Mouse (Mus musculus): ENCODE measurements at regions not wholly inside any gene's neighbourhood (a gene's known extent, or its start where the extent isn't known, plus 50 kb on each side); places are given as distances from the start of the nearest gene placed in this dataset.

- ATAC-seq (ENCODE audit: low FRiP score, low TSS enrichment), result no peak
- H3K27me3 ChIP-seq (ENCODE audit: insufficient read depth, low read length), result no peaks in the 10 kb centered on the region
- no peak overlapping the region for H3K4me3 ChIP-seq (ENCODE audit: low read length)
- no peak overlapping the region for H3K4me2 ChIP-seq (replicated peaks; ENCODE audit: low read depth, low read length)
- H3K27ac ChIP-seq (ENCODE audit: low read length), result no peak overlapping the region
- peaks cover 14% of the 10 kb centered on the region for H3K4me1 ChIP-seq (ENCODE audit: insufficient read depth, low read length)
- H3K36me3 ChIP-seq (ENCODE audit: insufficient read depth, low read length), result no peaks in the 10 kb centered on the region
- 69% methylated on average over 7 of the region's 7 CpGs for WGBS
- H3K9me3 ChIP-seq (ENCODE audit: low read length), result no peaks in the 10 kb centered on the region
- H3K9ac ChIP-seq (replicated peaks; ENCODE audit: low read length), result no peak overlapping the region
Observed at GRCm38 (mm10) chr13:44453131-44453530, 276.1 kb upstream of the Jarid2 start.

GRCm38 (mm10) chr13:44454136-44454535 lies 275.1 kb upstream of the Jarid2 start:
- no peak for ATAC-seq (ENCODE audit: low FRiP score, low TSS enrichment)
- H3K27me3 ChIP-seq (ENCODE audit: insufficient read depth, low read length), result no peaks in the 10 kb centered on the region
- no peak overlapping the region for H3K4me3 ChIP-seq (ENCODE audit: low read length)
- WGBS, result 49% methylated on average over 9 of the region's 9 CpGs
- H3K36me3 ChIP-seq (ENCODE audit: insufficient read depth, low read length), result no peaks in the 10 kb centered on the region
- no peak overlapping the region for H3K4me2 ChIP-seq (replicated peaks; ENCODE audit: low read depth, low read length)
- H3K4me1 ChIP-seq (ENCODE audit: insufficient read depth, low read length), result peaks cover 14% of the 10 kb centered on the region
- no peaks in the 10 kb centered on the region for H3K9me3 ChIP-seq (ENCODE audit: low read length)
- no peak overlapping the region for H3K27ac ChIP-seq (ENCODE audit: low read length)
- H3K9ac ChIP-seq (replicated peaks; ENCODE audit: low read length), result no peak overlapping the region

- H3K36me3 ChIP-seq (ENCODE audit: insufficient read depth, low read length), result no peaks in the 10 kb centered on the region
- ATAC-seq (ENCODE audit: low FRiP score, low TSS enrichment), result peak; percentile 75
- no peaks in the 10 kb centered on the region for H3K9me3 ChIP-seq (ENCODE audit: low read length)
- no peak overlapping the region for H3K9ac ChIP-seq (replicated peaks; ENCODE audit: low read length)
- no peaks in the 10 kb centered on the region for H3K27me3 ChIP-seq (ENCODE audit: insufficient read depth, low read length)
- no peak overlapping the region for H3K4me3 ChIP-seq (ENCODE audit: low read length)
- WGBS, result 66% methylated on average over 5 of the region's 5 CpGs
- H3K27ac ChIP-seq (ENCODE audit: low read length), result peak overlapping the region; percentile 31; the same call in 1 of the 2 replicates
- no peak overlapping the region for H3K4me2 ChIP-seq (replicated peaks; ENCODE audit: low read depth, low read length)
- peaks cover 14% of the 10 kb centered on the region for H3K4me1 ChIP-seq (ENCODE audit: insufficient read depth, low read length)
Observed at GRCm38 (mm10) chr13:44455193-44455592, 274.1 kb upstream of the Jarid2 start.

DNA sequence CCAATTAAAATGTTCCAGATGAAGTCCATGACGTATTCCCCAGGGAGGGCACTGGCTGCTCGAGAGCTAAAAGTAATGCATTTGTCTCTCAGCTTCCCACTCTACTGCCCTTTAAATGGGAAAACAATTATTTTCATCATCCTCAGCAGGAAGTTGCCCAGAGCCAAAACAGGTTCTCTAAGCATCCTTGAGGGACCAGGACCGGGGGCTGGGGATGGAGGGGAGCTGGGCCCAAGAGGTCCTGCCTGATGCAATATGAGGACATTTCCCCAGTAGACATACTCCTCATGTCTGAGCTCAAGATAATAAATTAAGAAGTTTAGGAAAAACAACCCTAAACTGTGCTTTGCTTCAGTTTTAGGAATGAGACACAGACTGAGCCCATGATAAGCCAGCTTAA lies 270.5 kb upstream of the Jarid2 start:
- Histone ChIP-seq H3K27ac (ENCODE audit: low read length) (no peak overlapping the region), H3K9me3 (ENCODE audit: low read length) (no peaks in the 10 kb centered on the region), H3K9ac (replicated peaks; ENCODE audit: low read length) (no peak overlapping the region), H3K36me3 (ENCODE audit: insufficient read depth, low read length) (no peaks in the 10 kb centered on the region), H3K27me3 (ENCODE audit: insufficient read depth, low read length) (no peaks in the 10 kb centered on the region), H3K4me2 (replicated peaks; ENCODE audit: low read depth, low read length) (no peak overlapping the region), H3K4me3 (ENCODE audit: low read length) (no peak overlapping the region), H3K4me1 (ENCODE audit: insufficient read depth, low read length) (peaks cover 14% of the 10 kb centered on the region)
- WGBS, result 76% methylated on average over 3 of the region's 3 CpGs
- ATAC-seq (ENCODE audit: low FRiP score, low TSS enrichment), result no peak

DNA sequence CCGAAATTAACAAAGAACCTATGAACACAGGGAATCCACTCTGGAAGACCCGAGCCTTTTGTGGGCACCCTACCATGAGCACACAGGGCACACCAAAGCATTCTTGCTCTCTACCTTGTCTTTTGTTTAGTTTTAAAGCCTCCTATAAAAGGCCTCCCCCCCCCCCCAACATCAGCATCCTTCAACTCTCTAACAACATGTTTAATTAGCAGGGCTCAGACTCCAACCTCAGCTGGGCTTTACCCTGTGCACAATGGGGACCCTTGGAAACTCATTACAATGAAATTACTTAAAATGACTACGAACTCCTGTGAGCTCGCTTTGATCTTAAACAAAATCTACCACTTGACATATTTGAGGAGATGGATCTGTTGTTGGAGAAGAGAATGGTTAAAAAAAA lies 270.1 kb upstream of the Jarid2 start:
- Histone ChIP-seq H3K4me2 (replicated peaks; ENCODE audit: low read depth, low read length) (no peak overlapping the region), H3K4me1 (ENCODE audit: insufficient read depth, low read length) (peaks cover 12% of the 10 kb centered on the region), H3K9ac (replicated peaks; ENCODE audit: low read length) (no peak overlapping the region), H3K27ac (ENCODE audit: low read length) (no peak overlapping the region), H3K27me3 (ENCODE audit: insufficient read depth, low read length) (no peaks in the 10 kb centered on the region), H3K4me3 (ENCODE audit: low read length) (no peak overlapping the region), H3K9me3 (ENCODE audit: low read length) (no peaks in the 10 kb centered on the region), H3K36me3 (ENCODE audit: insufficient read depth, low read length) (no peaks in the 10 kb centered on the region)
- 55% methylated on average over 4 of the region's 4 CpGs for WGBS
- no peak for ATAC-seq (ENCODE audit: low FRiP score, low TSS enrichment)

GRCm38 (mm10) chr13:44463675-44464074 lies 265.6 kb upstream of the Jarid2 start:
- H3K4me3 ChIP-seq (ENCODE audit: low read length), result no peak overlapping the region
- H3K27me3 ChIP-seq (ENCODE audit: insufficient read depth, low read length), result no peaks in the 10 kb centered on the region
- no peak overlapping the region for H3K9ac ChIP-seq (replicated peaks; ENCODE audit: low read length)
- ATAC-seq (ENCODE audit: low FRiP score, low TSS enrichment), result no peak
- 91% methylated on average over 4 of the region's 4 CpGs for WGBS
- no peaks in the 10 kb centered on the region for H3K9me3 ChIP-seq (ENCODE audit: low read length)
- no peak overlapping the region for H3K4me2 ChIP-seq (replicated peaks; ENCODE audit: low read depth, low read length)
- no peaks in the 10 kb centered on the region for H3K36me3 ChIP-seq (ENCODE audit: insufficient read depth, low read length)
- no peak overlapping the region for H3K27ac ChIP-seq (ENCODE audit: low read length)
- H3K4me1 ChIP-seq (ENCODE audit: insufficient read depth, low read length), result no peaks in the 10 kb centered on the region

- Histone ChIP-seq H3K9me3 (ENCODE audit: low read length) (no peaks in the 10 kb centered on the region), H3K4me3 (ENCODE audit: low read length) (no peak overlapping the region), H3K9ac (replicated peaks; ENCODE audit: low read length) (no peak overlapping the region), H3K27ac (ENCODE audit: low read length) (no peak overlapping the region), H3K27me3 (ENCODE audit: insufficient read depth, low read length) (no peaks in the 10 kb centered on the region), H3K4me2 (replicated peaks; ENCODE audit: low read depth, low read length) (no peak overlapping the region), H3K4me1 (ENCODE audit: insufficient read depth, low read length) (peaks cover 4% of the 10 kb centered on the region), H3K36me3 (ENCODE audit: insufficient read depth, low read length) (no peaks in the 10 kb centered on the region)
- WGBS, result 73% methylated on average over 7 of the region's 7 CpGs
- no peak for ATAC-seq (ENCODE audit: low FRiP score, low TSS enrichment)
Observed at GRCm38 (mm10) chr13:44465567-44465966, 263.7 kb upstream of the Jarid2 start.

DNA sequence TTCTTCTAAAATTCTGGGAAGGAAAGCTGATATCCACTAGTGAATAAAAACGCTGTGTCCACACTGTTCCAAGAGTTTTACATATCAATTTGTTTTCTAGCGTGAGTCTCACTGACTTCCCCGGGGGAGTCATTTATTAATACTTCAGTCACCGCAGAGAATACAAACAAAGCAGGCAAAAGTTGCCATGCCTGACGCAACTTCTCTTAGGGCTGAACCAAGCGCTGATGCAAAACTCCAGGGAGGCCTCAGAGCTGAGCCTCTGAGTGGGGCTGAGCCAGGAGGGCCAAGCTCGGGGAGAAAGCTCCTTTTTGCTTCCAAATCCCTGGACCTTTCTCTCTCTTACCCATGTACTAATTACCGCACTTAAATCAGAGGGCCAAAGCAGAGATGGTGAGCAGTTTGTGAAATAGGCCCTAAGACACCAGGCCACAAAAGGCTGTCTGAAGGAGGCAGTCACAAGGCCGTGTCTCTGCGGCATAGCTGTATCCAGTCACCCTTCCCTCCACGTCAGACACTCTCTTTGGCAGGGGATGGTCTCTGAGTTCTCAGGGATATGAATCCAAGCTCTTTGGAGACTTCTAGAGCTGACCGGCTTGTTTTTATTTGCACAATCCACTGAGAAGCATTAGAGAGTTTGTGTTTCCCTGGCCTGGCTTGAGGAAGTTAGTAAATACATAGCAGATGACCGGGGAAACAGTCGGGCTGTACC lies 260.2 kb upstream of the Jarid2 start:
- Histone ChIP-seq H3K27ac (ENCODE audit: low read length) (peak overlapping the region; percentile 36; the same call in 1 of the 2 replicates), H3K4me3 (ENCODE audit: low read length) (no peak overlapping the region), H3K27me3 (ENCODE audit: insufficient read depth, low read length) (no peaks in the 10 kb centered on the region), H3K4me1 (ENCODE audit: insufficient read depth, low read length) (peaks cover 4% of the 10 kb centered on the region), H3K36me3 (ENCODE audit: insufficient read depth, low read length) (no peaks in the 10 kb centered on the region), H3K4me2 (replicated peaks; ENCODE audit: low read depth, low read length) (no peak overlapping the region), H3K9ac (replicated peaks; ENCODE audit: low read length) (no peak overlapping the region), H3K9me3 (ENCODE audit: low read length) (no peaks in the 10 kb centered on the region)
- no peak for ATAC-seq (ENCODE audit: low FRiP score, low TSS enrichment)
- 58% methylated on average over 14 of the region's 14 CpGs for WGBS

GRCm38 (mm10) chr13:44469675-44470074 lies 259.6 kb upstream of the Jarid2 start:
- no peak overlapping the region for H3K4me3 ChIP-seq (ENCODE audit: low read length)
- no peak overlapping the region for H3K27ac ChIP-seq (ENCODE audit: low read length)
- ATAC-seq (ENCODE audit: low FRiP score, low TSS enrichment), result no peak
- no peaks in the 10 kb centered on the region for H3K27me3 ChIP-seq (ENCODE audit: insufficient read depth, low read length)
- 91% methylated on average over 6 of the region's 6 CpGs for WGBS
- H3K36me3 ChIP-seq (ENCODE audit: insufficient read depth, low read length), result no peaks in the 10 kb centered on the region
- no peak overlapping the region for H3K4me2 ChIP-seq (replicated peaks; ENCODE audit: low read depth, low read length)
- H3K9ac ChIP-seq (replicated peaks; ENCODE audit: low read length), result no peak overlapping the region
- H3K4me1 ChIP-seq (ENCODE audit: insufficient read depth, low read length), result peaks cover 4% of the 10 kb centered on the region
- no peaks in the 10 kb centered on the region for H3K9me3 ChIP-seq (ENCODE audit: low read length)

- Histone ChIP-seq H3K9ac (replicated peaks; ENCODE audit: low read length) (no peak overlapping the region), H3K36me3 (ENCODE audit: insufficient read depth, low read length) (no peaks in the 10 kb centered on the region), H3K27me3 (ENCODE audit: insufficient read depth, low read length) (no peaks in the 10 kb centered on the region), H3K4me2 (replicated peaks; ENCODE audit: low read depth, low read length) (no peak overlapping the region), H3K4me1 (ENCODE audit: insufficient read depth, low read length) (peaks cover 4% of the 10 kb centered on the region), H3K4me3 (ENCODE audit: low read length) (no peak overlapping the region), H3K27ac (ENCODE audit: low read length) (no peak overlapping the region), H3K9me3 (ENCODE audit: low read length) (no peaks in the 10 kb centered on the region)
- 69% methylated on average over 6 of the region's 6 CpGs for WGBS
- ATAC-seq (ENCODE audit: low FRiP score, low TSS enrichment), result no peak
Observed at GRCm38 (mm10) chr13:44473200-44473599, 256.1 kb upstream of the Jarid2 start.

Data from kidney, embryonic 16.5 days (tissue).